Mouse (Mus musculus): ENCODE results near the gene Yars2. TPM values are rescaled to one million over a fixed set of nuclear protein-coding genes. Genes with fewer than 3 reads are reported as not detected.

Yars2 gene
- 28.8 and 30.3 TPM in 2 replicates for polyA plus RNA-seq (2015; fragmentation: Nextera tagmentation; extraction: Ambion mirVana)

GRCm38 (mm10) chr16:16302369-16303137 is at the start of gene Yars2:
Gene Yars2 (plus strand): TSS chr16:16302965.
- peaks cover 16% of the 10 kb centered on the region for H3K36me3 ChIP-seq (ENCODE audit: poor library complexity, severe bottlenecking)
- peak within 1 kb of the TSS; percentile 70 for H3K4me3 ChIP-seq
- no peaks in the 10 kb centered on the region for H3K27me3 ChIP-seq
- H3K4me1 ChIP-seq: peaks cover 21% of the 10 kb centered on the region
- ATAC-seq: peak; percentile 99
- peak within 1 kb of the TSS; percentile 89 for H3K27ac ChIP-seq
- H3K9ac ChIP-seq: peak within 1 kb of the TSS; percentile 83
- peak within 1 kb of the TSS; percentile 90 for H3K4me2 ChIP-seq
- 0% methylated on average over 48 of the region's 50 CpGs for WGBS
- H3K9me3 ChIP-seq (replicated peaks): no peaks in the 10 kb centered on the region

- Histone ChIP-seq H3K27me3 (no peaks in the 10 kb centered on the region), H3K4me3 (no peak overlapping the region), H3K36me3 (ENCODE audit: poor library complexity, severe bottlenecking) (no peaks in the 10 kb centered on the region), H3K9me3 (replicated peaks) (no peaks in the 10 kb centered on the region), H3K4me1 (no peaks in the 10 kb centered on the region), H3K27ac (no peak overlapping the region), H3K4me2 (no peak overlapping the region), H3K9ac (no peak overlapping the region)
- ATAC-seq: peak; percentile 59
- 21% methylated on average over 4 of the region's 4 CpGs for WGBS
These were observed 49.3 kb upstream of the Yars2 start for GRCm38 (mm10) chr16:16253326-16254074.

GRCm38 (mm10) chr16:16255217-16255616 is 47.5 kb upstream of the Yars2 start:
- Histone ChIP-seq H3K9ac (no peak overlapping the region), H3K4me2 (no peak overlapping the region), H3K27ac (no peak overlapping the region), H3K4me3 (no peak overlapping the region), H3K4me1 (no peaks in the 10 kb centered on the region), H3K9me3 (replicated peaks) (no peaks in the 10 kb centered on the region), H3K36me3 (ENCODE audit: poor library complexity, severe bottlenecking) (no peaks in the 10 kb centered on the region), H3K27me3 (no peaks in the 10 kb centered on the region)
- no peak for ATAC-seq
- WGBS: 85% methylated on average over 1 of the region's 1 CpGs

- H3K27me3 ChIP-seq: no peaks in the 10 kb centered on the region
- no peak overlapping the region for H3K4me3 ChIP-seq
- no peak overlapping the region for H3K9ac ChIP-seq
- no peaks in the 10 kb centered on the region for H3K9me3 ChIP-seq (replicated peaks)
- H3K4me2 ChIP-seq: no peak overlapping the region
- ATAC-seq: no peak
- 69% methylated on average over 7 of the region's 7 CpGs for WGBS
- no peaks in the 10 kb centered on the region for H3K36me3 ChIP-seq (ENCODE audit: poor library complexity, severe bottlenecking)
- H3K4me1 ChIP-seq: no peaks in the 10 kb centered on the region
- H3K27ac ChIP-seq: no peak overlapping the region
These were observed 46.9 kb upstream of the Yars2 start for GRCm38 (mm10) chr16:16255874-16256273.

GRCm38 (mm10) chr16:16256672-16257071 is 46.1 kb upstream of the Yars2 start:
- no peak overlapping the region for H3K4me2 ChIP-seq
- no peaks in the 10 kb centered on the region for H3K27me3 ChIP-seq
- ATAC-seq: no peak
- H3K9me3 ChIP-seq (replicated peaks): no peaks in the 10 kb centered on the region
- no peaks in the 10 kb centered on the region for H3K4me1 ChIP-seq
- H3K27ac ChIP-seq: no peak overlapping the region
- 82% methylated on average over 1 of the region's 1 CpGs for WGBS
- no peak overlapping the region for H3K9ac ChIP-seq
- H3K36me3 ChIP-seq (ENCODE audit: poor library complexity, severe bottlenecking): no peaks in the 10 kb centered on the region
- H3K4me3 ChIP-seq: no peak overlapping the region

- H3K4me2 ChIP-seq: no peak overlapping the region
- H3K27ac ChIP-seq: no peak overlapping the region
- no peak overlapping the region for H3K4me3 ChIP-seq
- H3K27me3 ChIP-seq: no peaks in the 10 kb centered on the region
- H3K4me1 ChIP-seq: no peaks in the 10 kb centered on the region
- 97% methylated on average over 5 of the region's 5 CpGs for WGBS
- no peak for ATAC-seq
- H3K9ac ChIP-seq: no peak overlapping the region
- no peaks in the 10 kb centered on the region for H3K36me3 ChIP-seq (ENCODE audit: poor library complexity, severe bottlenecking)
- no peaks in the 10 kb centered on the region for H3K9me3 ChIP-seq (replicated peaks)
These were observed 41.9 kb upstream of the Yars2 start for GRCm38 (mm10) chr16:16260882-16261281.

GRCm38 (mm10) chr16:16261481-16261880 is 41.3 kb upstream of the Yars2 start:
- 91% methylated on average over 6 of the region's 6 CpGs for WGBS
- Histone ChIP-seq H3K4me2 (no peak overlapping the region), H3K27ac (no peak overlapping the region), H3K4me1 (no peaks in the 10 kb centered on the region), H3K27me3 (no peaks in the 10 kb centered on the region), H3K4me3 (no peak overlapping the region), H3K36me3 (ENCODE audit: poor library complexity, severe bottlenecking) (no peaks in the 10 kb centered on the region), H3K9ac (no peak overlapping the region), H3K9me3 (replicated peaks) (no peaks in the 10 kb centered on the region)
- ATAC-seq: no peak

- H3K36me3 ChIP-seq (ENCODE audit: poor library complexity, severe bottlenecking): no peaks in the 10 kb centered on the region
- H3K4me3 ChIP-seq: no peak overlapping the region
- ATAC-seq: no peak
- 86% methylated on average over 3 of the region's 3 CpGs for WGBS
- H3K27me3 ChIP-seq: no peaks in the 10 kb centered on the region
- no peaks in the 10 kb centered on the region for H3K9me3 ChIP-seq (replicated peaks)
- no peak overlapping the region for H3K27ac ChIP-seq
- no peak overlapping the region for H3K9ac ChIP-seq
- H3K4me2 ChIP-seq: no peak overlapping the region
- H3K4me1 ChIP-seq: no peaks in the 10 kb centered on the region
These were observed 40.3 kb upstream of the Yars2 start for GRCm38 (mm10) chr16:16262436-16262835.

GRCm38 (mm10) chr16:16272978-16273377 is 29.8 kb upstream of the Yars2 start:
- H3K4me3 ChIP-seq: no peak overlapping the region
- ATAC-seq: peak; percentile 19; the same call in 1 of the 2 replicates
- H3K36me3 ChIP-seq (ENCODE audit: poor library complexity, severe bottlenecking): no peaks in the 10 kb centered on the region
- H3K4me2 ChIP-seq: no peak overlapping the region
- 26% methylated on average over 3 of the region's 3 CpGs for WGBS
- no peak overlapping the region for H3K27ac ChIP-seq
- H3K9ac ChIP-seq: no peak overlapping the region
- no peaks in the 10 kb centered on the region for H3K9me3 ChIP-seq (replicated peaks)
- H3K4me1 ChIP-seq: peaks cover 12% of the 10 kb centered on the region
- no peaks in the 10 kb centered on the region for H3K27me3 ChIP-seq

- WGBS: 76% methylated on average over 6 of the region's 6 CpGs
- H3K9ac ChIP-seq: no peak overlapping the region
- H3K4me2 ChIP-seq: no peak overlapping the region
- no peaks in the 10 kb centered on the region for H3K36me3 ChIP-seq (ENCODE audit: poor library complexity, severe bottlenecking)
- no peak overlapping the region for H3K4me3 ChIP-seq
- no peaks in the 10 kb centered on the region for H3K27me3 ChIP-seq
- H3K4me1 ChIP-seq: peaks cover 12% of the 10 kb centered on the region
- H3K27ac ChIP-seq: no peak overlapping the region
- no peaks in the 10 kb centered on the region for H3K9me3 ChIP-seq (replicated peaks)
- ATAC-seq: no peak; the same call in 1 of the 2 replicates
These were observed 29.0 kb upstream of the Yars2 start for GRCm38 (mm10) chr16:16273752-16274151.

- Histone ChIP-seq H3K27me3 (no peaks in the 10 kb centered on the region), H3K4me3 (peak overlapping the region; percentile 70), H3K4me2 (peak overlapping the region; percentile 90), H3K9me3 (replicated peaks) (no peaks in the 10 kb centered on the region), H3K4me1 (peaks cover 21% of the 10 kb centered on the region), H3K36me3 (ENCODE audit: poor library complexity, severe bottlenecking) (peaks cover 22% of the 10 kb centered on the region), H3K27ac (peak overlapping the region; percentile 89), H3K9ac (peak overlapping the region; percentile 83)
- WGBS: 0% methylated on average over 52 of the region's 61 CpGs
- peak; percentile 58 for ATAC-seq
These were observed 518 bp downstream of the Yars2 start for GRCm38 (mm10) chr16:16303138-16303827.

- Histone ChIP-seq H3K4me2 (peak overlapping the region; percentile 90), H3K27me3 (no peaks in the 10 kb centered on the region), H3K9me3 (replicated peaks) (no peaks in the 10 kb centered on the region), H3K4me3 (peak overlapping the region; percentile 70), H3K9ac (peak overlapping the region; percentile 83; the same call in 1 of the 2 replicates), H3K4me1 (peaks cover 21% of the 10 kb centered on the region), H3K27ac (no peak overlapping the region), H3K36me3 (ENCODE audit: poor library complexity, severe bottlenecking) (peaks cover 24% of the 10 kb centered on the region)
- 22% methylated on average over 7 of the region's 7 CpGs for WGBS
- no peak for ATAC-seq
These were observed 1.1 kb downstream of the Yars2 start for GRCm38 (mm10) chr16:16303888-16304287.

Measured in forebrain, embryonic 13.5 days (tissue).